Mouse (Mus musculus) retina, postnatal 1 day (tissue): Measurements from ENCODE around the gene Actn2.

Experiments used
- DNase-seq: peaks from one replicate; pipeline ENCODE4 v3.0.0-alpha.2; 2012

The Actn2 gene

GRCm38 (mm10) chr13:12340183-12340975, at the start of gene Actn2:
Gene Actn2 (minus strand): TSS chr13:12340760.
- DNase-seq, result peak; percentile 89

GRCm38 (mm10) chr13:12386286-12386685, 45.7 kb upstream of the Actn2 start:
- DNase-seq, result peak; percentile 55

GRCm38 (mm10) chr13:12384796-12385195, 44.2 kb upstream of the Actn2 start:
- DNase-seq, result no peak

- no peak for DNase-seq
These were observed 36.2 kb upstream of the Actn2 start for GRCm38 (mm10) chr13:12376778-12377177.

GRCm38 (mm10) chr13:12372755-12373154, 32.2 kb upstream of the Actn2 start:
- no peak for DNase-seq

- no peak for DNase-seq
These were observed 29.4 kb upstream of the Actn2 start for GRCm38 (mm10) chr13:12369930-12370329.

- no peak for DNase-seq
These were observed 28.6 kb upstream of the Actn2 start for GRCm38 (mm10) chr13:12369041-12369621.

GRCm38 (mm10) chr13:12361486-12361885, 20.9 kb upstream of the Actn2 start:
- no peak for DNase-seq

GRCm38 (mm10) chr13:12357554-12357953, 17.0 kb upstream of the Actn2 start:
- DNase-seq, result no peak

GRCm38 (mm10) chr13:12356184-12356583, 15.6 kb upstream of the Actn2 start:
- DNase-seq, result no peak

GRCm38 (mm10) chr13:12349197-12349824, 8.8 kb upstream of the Actn2 start:
- no peak for DNase-seq

GRCm38 (mm10) chr13:12346837-12347236, 6.3 kb upstream of the Actn2 start:
- no peak for DNase-seq

- no peak for DNase-seq
These were observed 887 bp upstream of the Actn2 start for GRCm38 (mm10) chr13:12341447-12341846.

- DNase-seq, result no peak
These were observed 1.1 kb downstream of the Actn2 start for GRCm38 (mm10) chr13:12339446-12339845.

GRCm38 (mm10) chr13:12337752-12338151, 2.8 kb downstream of the Actn2 start:
- no peak for DNase-seq

GRCm38 (mm10) chr13:12334016-12334415, 6.5 kb downstream of the Actn2 start:
- no peak for DNase-seq

- no peak for DNase-seq
These were observed 9.0 kb downstream of the Actn2 start for GRCm38 (mm10) chr13:12331528-12331927.

- DNase-seq, result no peak
These were observed 12.2 kb downstream of the Actn2 start for GRCm38 (mm10) chr13:12328392-12328791.

- no peak for DNase-seq
These were observed 13.0 kb downstream of the Actn2 start for GRCm38 (mm10) chr13:12327577-12327976.

GRCm38 (mm10) chr13:12323076-12323625, 17.4 kb downstream of the Actn2 start:
- DNase-seq, result no peak

- DNase-seq, result no peak
These were observed 20.4 kb downstream of the Actn2 start for GRCm38 (mm10) chr13:12320148-12320547.

- DNase-seq, result no peak
These were observed 22.5 kb downstream of the Actn2 start for GRCm38 (mm10) chr13:12318017-12318416.

- no peak for DNase-seq
These were observed 23.3 kb downstream of the Actn2 start for GRCm38 (mm10) chr13:12317191-12317765.
